Mouse (Mus musculus) stomach, embryonic 14.5 days (tissue): Measurements from ENCODE around the gene Cux1. TPM values are rescaled to one million over a fixed set of nuclear protein-coding genes. Genes with fewer than 3 reads are reported as not detected.
A peak's percentile ranks its signal among the peaks of the same experiment; 100 is the strongest.

Source experiments
- ATAC-seq: fragments of 200-750 bp; cut with Nextera tagmentation; 2 replicates; pipeline ENCODE4 v1.8.0; 2017; ENCODE audit warnings: low read depth, moderate TSS enrichment; ENCODE audit not compliant: insufficient number of reproducible peaks, insufficient read depth, low FRiP score
- H3K27ac ChIP-seq: fragments of 300-500 bp; sonication (generic); 2 replicates; pipeline ENCODE4 v1.5.1; 2014; ENCODE audit warnings: mild to moderate bottlenecking, low read length, moderate library complexity, mixed read lengths
- H3K27me3 ChIP-seq: fragments of 300-500 bp; sonication (generic); 2 replicates; pipeline ENCODE4 v1.6.1; 2014; ENCODE audit warnings: low read length, control low read depth, mixed read lengths; ENCODE audit not compliant: control insufficient read depth, insufficient read depth
- H3K36me3 ChIP-seq: fragments of 300-500 bp; sonication (generic); 2 replicates; pipeline ENCODE4 v1.6.1; 2014; ENCODE audit warnings: mild to moderate bottlenecking, control low read depth, low read length, moderate library complexity, mixed read lengths; ENCODE audit not compliant: control insufficient read depth, insufficient read depth
- H3K4me1 ChIP-seq: fragments of 300-500 bp; sonication (generic); 2 replicates; pipeline ENCODE4 v1.6.1; 2014; ENCODE audit warnings: low read length, control low read depth, mixed read lengths; ENCODE audit not compliant: control insufficient read depth, insufficient read depth
- H3K4me2 ChIP-seq: fragments of 300-500 bp; sonication (generic); replicated peaks from 2 replicates; pipeline ENCODE4 v1.6.1; 2014; ENCODE audit warnings: low read depth, low read length, control low read depth
- H3K4me3 ChIP-seq: fragments of 300-500 bp; sonication (generic); 2 replicates; pipeline ENCODE4 v1.5.1; 2014; ENCODE audit warnings: low read depth, low read length, control low read depth
- H3K9ac ChIP-seq: fragments of 300-500 bp; sonication (generic); replicated peaks from 2 replicates; pipeline ENCODE4 v1.6.1; 2014; ENCODE audit warnings: low read depth, mild to moderate bottlenecking, control low read depth, low read length, moderate library complexity, mixed read lengths
- H3K9me3 ChIP-seq: fragments of 300-500 bp; sonication (generic); 2 replicates; pipeline ENCODE4 v1.6.1; 2016; ENCODE audit warnings: low read depth, low read length, control low read depth; ENCODE audit not compliant: control insufficient read depth
- WGBS: fragments of 180-500 bp; shearing (Covaris S2); extraction: QIAGEN DNeasy Blood & Tissue Kit; methylation state at CpG from one replicate; pipeline ENCODE4 v1.1.7; 2014; 5-methylcytosine and 5-hydroxymethylcytosine counted together
- polyA plus RNA-seq: library from polyadenylated mRNA; unstranded; fragments of >200 nt; fragmentation: Nextera tagmentation; extraction: Ambion mirVana; gene quantifications from 2 replicates; pipeline ENCODE4 v1.2.1, GENCODE M21; 2014

Cux1 gene
- polyA plus RNA-seq, 1 experiment from 2014 or later, result 92.8 TPM

DNA sequence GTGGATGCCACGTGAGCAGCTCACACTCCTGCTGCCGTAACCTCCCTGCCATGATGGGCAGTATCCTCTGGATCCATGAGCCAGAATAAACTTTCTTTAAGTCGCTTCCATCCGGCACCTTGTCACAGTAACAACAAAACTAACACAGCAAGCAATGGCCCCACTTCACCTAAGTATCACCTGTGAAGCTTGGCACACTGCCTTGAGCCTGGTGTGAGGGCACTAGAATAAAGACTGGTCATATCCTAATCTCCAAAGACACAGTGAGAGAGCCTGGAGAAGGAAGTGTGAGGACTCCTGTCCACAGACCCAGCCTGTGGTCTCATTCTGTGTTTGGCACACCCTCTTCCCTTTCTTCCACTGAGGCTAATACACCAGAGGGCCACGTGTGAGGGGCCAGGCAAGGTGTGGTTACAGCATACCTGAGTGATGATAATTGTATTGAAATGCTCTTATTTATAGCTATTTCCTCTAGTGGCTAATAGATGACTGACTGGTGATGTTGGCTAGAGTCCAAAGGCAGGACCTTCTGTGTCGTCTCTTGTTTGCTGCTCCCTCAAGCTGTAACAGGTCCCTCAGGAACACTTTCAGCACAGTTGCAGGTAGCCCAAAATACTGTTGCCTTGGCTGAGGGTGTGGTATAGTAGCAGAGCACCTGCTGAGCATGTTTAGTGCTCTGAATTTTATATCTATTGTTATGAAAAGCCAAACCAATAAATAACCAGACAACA, 278.8 kb downstream of the Cux1 start:
- H3K4me3 ChIP-seq, result no peak overlapping the region
- H3K4me2 ChIP-seq, result no peak overlapping the region
- H3K4me1 ChIP-seq, result no peaks in the 10 kb centered on the region
- WGBS, result 72% methylated on average over 6 of the region's 6 CpGs
- no peak overlapping the region for H3K27ac ChIP-seq
- peaks cover 36% of the 10 kb centered on the region for H3K36me3 ChIP-seq
- no peak overlapping the region for H3K9ac ChIP-seq
- H3K9me3 ChIP-seq, result no peaks in the 10 kb centered on the region
- no peak for ATAC-seq
- no peaks in the 10 kb centered on the region for H3K27me3 ChIP-seq

DNA sequence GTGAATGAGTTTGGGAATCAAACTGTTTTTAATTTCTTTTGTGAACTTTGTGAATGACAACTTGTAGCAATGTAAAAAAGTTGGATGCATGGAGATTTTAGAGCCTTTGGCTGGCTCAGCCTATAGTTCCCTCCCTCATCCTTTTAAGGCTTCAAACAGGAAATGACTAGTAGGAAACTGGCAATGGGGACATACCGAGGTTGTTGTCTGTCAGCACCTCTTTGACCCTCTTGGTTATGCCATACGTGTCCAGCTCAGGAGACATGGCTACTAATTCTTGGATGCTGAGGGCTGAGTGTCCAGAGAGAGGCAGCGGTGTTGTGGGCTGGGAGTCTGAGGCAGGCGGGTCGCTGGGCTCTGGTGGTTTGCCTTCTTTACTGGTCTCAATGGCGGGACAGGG, 280.7 kb downstream of the Cux1 start:
- peaks cover 48% of the 10 kb centered on the region for H3K36me3 ChIP-seq
- H3K27ac ChIP-seq, result no peak overlapping the region
- no peaks in the 10 kb centered on the region for H3K9me3 ChIP-seq

DNA sequence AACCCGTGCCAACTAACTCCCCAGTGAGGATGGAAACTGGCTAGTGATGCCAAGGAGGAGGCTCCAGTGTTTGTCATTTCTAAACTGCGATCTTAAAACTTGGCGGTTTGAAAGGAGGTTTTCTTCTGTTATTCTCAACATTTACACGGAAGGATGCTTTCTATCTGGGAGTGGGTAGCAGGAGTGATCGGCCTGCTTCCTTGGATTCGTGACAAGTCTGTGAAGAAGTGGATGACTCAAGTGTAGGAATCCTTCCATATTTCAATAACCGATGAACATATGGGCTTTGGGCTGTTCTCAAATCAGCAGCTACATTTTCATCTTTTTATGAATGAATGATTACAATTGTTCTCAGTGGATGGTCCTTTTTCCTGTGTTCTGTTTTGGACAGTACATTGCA, 282.2 kb downstream of the Cux1 start:
- H3K36me3 ChIP-seq, result peaks cover 50% of the 10 kb centered on the region
- WGBS, result 88% methylated on average over 7 of the region's 7 CpGs

More for the DNA sequence above, 280.7 kb downstream of the Cux1 start:
- WGBS, result 91% methylated on average over 6 of the region's 6 CpGs
- H3K9ac ChIP-seq, result no peak overlapping the region
- no peak overlapping the region for H3K4me3 ChIP-seq
- no peak overlapping the region for H3K4me2 ChIP-seq
- H3K4me1 ChIP-seq, result no peaks in the 10 kb centered on the region
- H3K27me3 ChIP-seq, result no peaks in the 10 kb centered on the region
- no peak for ATAC-seq

DNA sequence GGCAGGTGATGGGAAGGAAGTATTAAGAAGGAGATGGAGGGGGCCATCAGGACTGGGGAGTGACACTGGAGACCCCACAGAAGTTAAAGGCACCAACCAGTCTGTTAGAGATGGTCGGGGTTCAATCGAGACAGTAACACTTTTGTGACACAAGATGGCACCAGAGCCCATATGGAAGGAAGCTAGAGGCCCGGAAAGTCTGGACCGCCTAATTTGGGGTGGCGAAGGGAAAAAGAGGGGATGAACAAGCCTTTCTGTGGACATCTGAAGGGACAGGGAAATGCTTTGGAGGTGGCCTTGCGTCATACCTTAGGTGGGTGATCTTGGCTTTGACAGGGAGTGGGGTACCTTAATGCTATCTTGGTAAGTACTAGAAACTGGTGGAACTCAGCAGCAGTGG, 285.9 kb downstream of the Cux1 start:
- H3K9ac ChIP-seq, result no peak overlapping the region
- no peaks in the 10 kb centered on the region for H3K4me1 ChIP-seq
- no peaks in the 10 kb centered on the region for H3K9me3 ChIP-seq
- no peaks in the 10 kb centered on the region for H3K27me3 ChIP-seq
- 66% methylated on average over 6 of the region's 6 CpGs for WGBS
- H3K4me2 ChIP-seq, result no peak overlapping the region
- H3K27ac ChIP-seq, result no peak overlapping the region
- H3K4me3 ChIP-seq, result no peak overlapping the region
- ATAC-seq, result no peak
- H3K36me3 ChIP-seq, result peaks cover 67% of the 10 kb centered on the region

More for the DNA sequence above, 282.2 kb downstream of the Cux1 start:
- Histone ChIP-seq H3K4me1 (no peaks in the 10 kb centered on the region), H3K27ac (no peak overlapping the region), H3K27me3 (no peaks in the 10 kb centered on the region), H3K4me2 (no peak overlapping the region), H3K4me3 (no peak overlapping the region), H3K9me3 (no peaks in the 10 kb centered on the region), H3K9ac (no peak overlapping the region)
- ATAC-seq, result no peak

DNA sequence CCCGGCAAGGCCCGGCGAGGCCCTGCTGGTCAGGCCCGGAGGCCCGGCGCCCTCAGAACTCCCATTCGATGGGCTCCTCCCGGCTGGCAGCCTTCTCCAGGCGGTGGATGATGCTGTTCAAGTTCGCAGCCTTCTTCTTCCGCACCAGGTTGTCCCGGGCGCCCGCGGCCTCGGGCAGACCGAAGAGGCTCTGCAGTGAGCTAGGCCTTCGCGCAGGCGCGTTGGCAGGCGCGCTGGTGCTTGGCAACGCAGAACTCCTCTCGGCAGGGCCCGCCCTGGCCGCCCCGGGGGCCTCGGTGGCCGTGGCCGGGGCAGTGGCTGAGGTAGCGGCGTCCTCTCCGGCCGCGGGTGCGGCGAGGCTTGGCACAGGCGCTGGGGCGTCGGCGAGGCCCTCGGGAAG, 292.6 kb downstream of the Cux1 start:
- no peak overlapping the region for H3K4me2 ChIP-seq
- peaks cover 59% of the 10 kb centered on the region for H3K36me3 ChIP-seq
- WGBS, result 90% methylated on average over 40 of the region's 43 CpGs
- H3K27ac ChIP-seq, result no peak overlapping the region
- no peaks in the 10 kb centered on the region for H3K27me3 ChIP-seq
- no peaks in the 10 kb centered on the region for H3K9me3 ChIP-seq
- no peak overlapping the region for H3K9ac ChIP-seq
- ATAC-seq, result no peak
- no peaks in the 10 kb centered on the region for H3K4me1 ChIP-seq
- no peak overlapping the region for H3K4me3 ChIP-seq

DNA sequence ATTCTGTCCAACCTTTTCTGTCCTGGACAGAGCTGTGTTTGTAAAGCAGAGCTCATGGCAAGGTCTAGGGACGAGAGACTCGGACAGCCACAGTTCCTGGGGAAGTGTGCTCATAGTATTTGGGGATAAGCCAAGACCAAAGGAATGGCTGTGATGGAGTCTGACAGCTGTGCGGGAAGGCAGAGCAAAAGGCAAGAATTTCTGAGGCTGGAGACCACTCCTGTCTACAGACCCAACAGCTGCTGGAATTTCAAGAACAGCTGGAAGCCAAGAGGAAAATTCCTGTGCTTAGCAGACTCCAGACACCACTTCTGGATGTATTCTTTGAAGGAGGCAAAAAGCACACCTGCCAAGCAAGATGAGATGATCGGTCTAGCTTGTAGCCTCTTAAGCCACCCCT, 297.4 kb downstream of the Cux1 start:
- H3K4me2 ChIP-seq, result no peak overlapping the region
- peaks cover 19% of the 10 kb centered on the region for H3K36me3 ChIP-seq
- no peak overlapping the region for H3K4me3 ChIP-seq
- no peak for ATAC-seq
- H3K9ac ChIP-seq, result no peak overlapping the region
- WGBS, result 63% methylated on average over 4 of the region's 4 CpGs
- H3K27ac ChIP-seq, result no peak overlapping the region
- no peaks in the 10 kb centered on the region for H3K4me1 ChIP-seq
- H3K27me3 ChIP-seq, result no peaks in the 10 kb centered on the region
- no peaks in the 10 kb centered on the region for H3K9me3 ChIP-seq

DNA sequence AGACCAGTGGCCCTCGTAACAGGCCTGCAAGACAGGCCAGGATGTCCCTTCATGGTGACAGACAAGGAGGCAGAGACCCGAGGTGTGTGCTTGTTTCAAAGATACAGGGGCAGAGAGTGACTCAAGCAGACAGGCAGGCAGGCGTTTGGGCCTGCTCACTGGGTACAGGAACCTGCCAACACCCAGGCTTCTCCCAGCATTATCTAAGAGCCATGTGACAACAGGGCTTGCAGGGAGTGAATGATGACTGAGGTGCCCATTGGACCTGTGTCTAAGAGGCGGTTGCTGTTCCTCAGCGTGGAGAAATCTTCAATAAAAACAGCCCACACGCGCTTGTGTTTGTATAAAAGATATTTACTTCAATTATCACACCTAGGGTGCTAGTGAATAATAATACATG, 301.2 kb downstream of the Cux1 start:
- Histone ChIP-seq H3K9ac (no peak overlapping the region), H3K4me3 (no peak overlapping the region), H3K4me1 (no peaks in the 10 kb centered on the region), H3K9me3 (no peaks in the 10 kb centered on the region), H3K27me3 (no peaks in the 10 kb centered on the region), H3K4me2 (no peak overlapping the region), H3K27ac (no peak overlapping the region), H3K36me3 (no peaks in the 10 kb centered on the region)
- ATAC-seq, result no peak
- WGBS, result 68% methylated on average over 7 of the region's 7 CpGs

DNA sequence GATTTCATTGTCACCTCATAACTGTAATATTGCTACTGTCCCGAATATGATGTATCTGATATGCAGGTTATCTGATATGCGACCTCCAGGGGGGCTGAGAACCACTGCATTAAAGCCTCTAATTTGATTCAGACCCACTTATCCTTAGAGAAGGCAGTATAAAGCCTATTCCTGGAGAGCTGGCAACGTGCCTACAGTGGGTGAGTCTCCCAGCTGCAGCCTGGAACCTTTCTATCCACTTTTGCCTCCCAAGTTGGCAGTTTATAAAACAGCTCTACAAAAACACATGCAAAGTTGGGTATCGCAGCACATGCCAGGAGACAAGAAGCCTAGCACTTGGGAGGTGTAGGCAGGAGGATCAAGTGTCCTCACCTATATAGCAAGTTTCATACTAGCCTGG, 303.9 kb downstream of the Cux1 start:
- no peak overlapping the region for H3K4me3 ChIP-seq
- WGBS, result 82% methylated on average over 4 of the region's 4 CpGs
- H3K9ac ChIP-seq, result no peak overlapping the region
- no peak overlapping the region for H3K27ac ChIP-seq
- ATAC-seq, result no peak
- no peaks in the 10 kb centered on the region for H3K36me3 ChIP-seq
- H3K27me3 ChIP-seq, result no peaks in the 10 kb centered on the region
- H3K4me2 ChIP-seq, result no peak overlapping the region
- no peaks in the 10 kb centered on the region for H3K9me3 ChIP-seq
- no peaks in the 10 kb centered on the region for H3K4me1 ChIP-seq

DNA sequence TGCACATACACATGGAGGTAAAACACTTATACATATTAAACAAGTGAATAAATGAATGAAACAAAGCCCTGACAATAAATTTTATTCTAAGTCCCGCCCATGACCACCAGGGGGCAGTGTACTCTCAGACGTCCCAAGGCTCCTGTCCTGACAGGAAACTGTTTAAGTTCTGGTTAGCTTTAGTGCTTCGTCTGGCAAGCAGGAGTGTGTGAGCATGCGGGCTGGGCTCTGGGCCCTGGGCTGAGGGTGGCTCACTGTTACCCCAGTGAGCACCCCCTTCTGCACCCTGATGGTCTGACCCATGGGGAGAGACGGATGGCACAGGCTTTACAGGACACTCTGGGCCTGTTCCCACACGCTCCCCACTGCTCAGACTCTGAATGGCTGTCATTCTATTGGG, 308.4 kb downstream of the Cux1 start:
- Histone ChIP-seq H3K9ac (no peak overlapping the region), H3K4me2 (no peak overlapping the region), H3K9me3 (no peaks in the 10 kb centered on the region), H3K27ac (no peak overlapping the region), H3K36me3 (no peaks in the 10 kb centered on the region), H3K4me3 (no peak overlapping the region), H3K27me3 (no peaks in the 10 kb centered on the region), H3K4me1 (no peaks in the 10 kb centered on the region)
- peak; percentile 51; the same call in 1 of the 2 replicates for ATAC-seq
- 31% methylated on average over 6 of the region's 6 CpGs for WGBS
